Mouse (Mus musculus): ENCODE measurements around the gene Shoc2.

Gene Shoc2

GRCm38 (mm10) chr19:54035100-54035499 is 91.0 kb downstream of the Shoc2 start:
- peak; percentile 61 for DNase-seq (ENCODE audit: low read depth, low spot score)

- DNase-seq (ENCODE audit: low read depth, low spot score): no peak
Measured at GRCm38 (mm10) chr19:54039441-54039840, 95.3 kb downstream of the Shoc2 start.

- DNase-seq (ENCODE audit: low read depth, low spot score): no peak
Measured at GRCm38 (mm10) chr19:54040356-54041028, 96.4 kb downstream of the Shoc2 start.

- DNase-seq (ENCODE audit: low read depth, low spot score): no peak
Measured at GRCm38 (mm10) chr19:54041029-54041367, 96.9 kb downstream of the Shoc2 start.

- no peak for DNase-seq (ENCODE audit: low read depth, low spot score)
Measured at GRCm38 (mm10) chr19:54043851-54044250, 99.7 kb downstream of the Shoc2 start, which contains the start of gene Adra2a. TSS of gene Adra2a (plus strand) at chr19:54044151.

- peak; percentile 63 for DNase-seq (ENCODE audit: low read depth, low spot score)
Measured at GRCm38 (mm10) chr19:54044507-54045371, 100.6 kb downstream of the Shoc2 start.

DNA sequence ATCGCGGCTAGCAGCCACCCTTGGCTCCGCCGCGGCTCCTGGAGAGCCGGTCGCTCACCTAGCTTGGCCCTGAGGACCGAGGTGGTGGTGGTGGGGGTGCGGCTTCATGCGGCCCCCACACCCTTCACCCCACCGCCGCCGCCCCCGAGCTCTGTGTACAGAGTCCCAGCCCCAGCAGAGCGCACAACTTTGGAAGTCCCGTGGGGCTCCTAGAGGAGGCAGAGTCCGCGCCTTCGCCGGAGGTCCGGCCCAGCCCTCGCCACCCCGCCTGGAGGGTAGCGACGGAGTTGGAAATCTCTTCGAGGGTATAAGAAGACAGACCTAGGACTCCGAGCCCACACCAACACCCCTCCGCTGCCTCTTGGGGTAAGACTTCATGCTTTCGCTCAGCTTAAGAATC is 101.3 kb downstream of the Shoc2 start:
- no peak for DNase-seq (ENCODE audit: low read depth, low spot score)

DNA sequence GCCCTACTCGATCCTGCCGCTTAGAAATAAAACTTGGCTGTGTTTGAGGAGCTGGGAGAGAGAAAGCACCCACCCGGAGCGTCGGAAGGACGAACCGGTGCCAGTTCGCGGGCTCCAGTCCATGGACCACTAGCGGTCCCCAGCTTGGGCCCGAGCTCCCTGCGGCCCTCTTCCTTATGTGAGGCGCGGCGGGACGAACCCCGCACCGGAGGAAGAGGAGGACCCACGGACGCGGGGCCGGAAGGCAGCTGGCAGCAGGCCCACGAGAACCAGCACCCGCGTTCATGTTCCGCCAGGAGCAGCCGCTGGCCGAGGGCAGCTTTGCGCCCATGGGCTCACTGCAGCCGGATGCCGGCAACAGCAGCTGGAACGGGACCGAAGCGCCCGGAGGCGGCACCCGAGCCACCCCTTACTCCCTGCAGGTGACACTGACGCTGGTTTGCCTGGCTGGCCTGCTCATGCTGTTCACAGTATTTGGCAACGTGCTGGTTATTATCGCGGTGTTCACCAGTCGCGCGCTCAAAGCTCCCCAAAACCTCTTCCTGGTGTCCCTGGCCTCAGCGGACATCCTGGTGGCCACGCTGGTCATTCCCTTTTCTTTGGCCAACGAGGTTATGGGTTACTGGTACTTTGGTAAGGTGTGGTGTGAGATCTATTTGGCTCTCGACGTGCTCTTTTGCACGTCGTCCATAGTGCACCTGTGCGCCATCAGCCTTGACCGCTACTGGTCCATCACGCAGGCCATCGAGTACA is 102.0 kb downstream of the Shoc2 start:
- DNase-seq (ENCODE audit: low read depth, low spot score): no peak

- no peak for DNase-seq (ENCODE audit: low read depth, low spot score)
Measured at GRCm38 (mm10) chr19:54046684-54047070, 102.6 kb downstream of the Shoc2 start.

GRCm38 (mm10) chr19:54047386-54048050 is 103.4 kb downstream of the Shoc2 start:
- DNase-seq (ENCODE audit: low read depth, low spot score): no peak

- no peak for DNase-seq (ENCODE audit: low read depth, low spot score)
Measured at GRCm38 (mm10) chr19:54048161-54048885, 104.2 kb downstream of the Shoc2 start.

- DNase-seq (ENCODE audit: low read depth, low spot score): no peak
Measured at GRCm38 (mm10) chr19:54051651-54052050, 107.5 kb downstream of the Shoc2 start.

DNA sequence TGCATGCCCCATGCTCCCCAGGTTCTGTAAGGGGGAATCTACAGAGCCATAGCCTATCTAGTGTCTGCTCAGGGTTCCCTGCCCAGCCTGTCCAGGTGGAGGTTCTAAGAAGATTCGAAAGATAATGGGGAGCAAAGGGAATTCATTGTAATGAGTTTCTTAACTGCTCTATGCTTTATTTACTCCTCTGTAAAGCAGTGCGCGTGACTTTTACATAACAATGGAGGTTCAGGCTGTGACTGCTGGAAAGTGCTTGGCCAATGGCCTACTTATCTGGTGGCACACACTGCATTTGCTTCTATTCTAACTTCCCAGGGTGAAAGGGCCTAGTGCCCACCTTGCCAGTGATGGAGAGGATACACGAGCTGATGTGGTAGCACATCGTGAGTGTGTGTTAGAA is 111.7 kb downstream of the Shoc2 start:
- no peak for DNase-seq (ENCODE audit: low read depth, low spot score)

DNA sequence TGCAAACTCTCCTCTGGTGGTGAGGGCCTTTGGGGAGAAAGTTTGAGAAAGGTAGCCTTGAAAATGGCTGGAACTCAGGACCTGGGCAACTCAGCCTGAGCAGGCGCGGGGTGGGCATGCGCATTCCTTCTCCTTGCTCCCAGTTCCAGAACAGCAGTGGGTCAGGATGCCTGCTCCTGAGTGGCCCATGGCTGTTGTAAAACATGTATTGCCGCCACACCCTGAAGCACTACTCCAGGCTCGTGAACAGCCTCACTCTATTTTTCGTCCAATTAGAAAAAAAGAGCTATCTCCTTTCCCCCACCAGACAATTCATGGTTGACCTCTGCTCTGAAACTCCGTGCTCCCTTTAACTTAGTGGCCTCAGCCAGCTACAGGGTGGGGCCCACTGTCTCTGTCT is 124.3 kb downstream of the Shoc2 start:
- DNase-seq (ENCODE audit: low read depth, low spot score): no peak

DNA sequence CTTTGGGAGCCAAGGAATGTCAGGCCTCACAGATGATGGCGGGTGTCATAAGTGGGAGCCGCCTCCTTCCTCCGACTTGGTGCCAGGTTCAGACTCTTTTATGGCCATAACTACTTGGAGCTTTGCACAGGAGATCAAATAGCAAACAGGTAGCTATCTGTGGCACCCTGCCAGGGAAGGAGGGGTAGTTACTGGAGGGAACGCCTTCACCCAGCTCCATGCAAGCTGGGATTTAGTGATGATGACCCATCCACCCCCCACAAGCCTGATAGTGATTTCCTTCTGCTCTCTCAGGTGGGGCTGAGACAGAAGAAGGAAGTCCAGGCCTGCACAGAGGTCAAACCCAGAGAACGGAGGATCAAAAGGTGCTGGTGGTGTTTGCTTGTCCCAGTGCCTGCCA is 126.4 kb downstream of the Shoc2 start:
- DNase-seq (ENCODE audit: low read depth, low spot score): no peak

- no peak for DNase-seq (ENCODE audit: low read depth, low spot score)
Measured at GRCm38 (mm10) chr19:54072233-54072800, 128.2 kb downstream of the Shoc2 start.

GRCm38 (mm10) chr19:54076362-54077349 is 132.6 kb downstream of the Shoc2 start:
- DNase-seq (ENCODE audit: low read depth, low spot score): no peak

DNA sequence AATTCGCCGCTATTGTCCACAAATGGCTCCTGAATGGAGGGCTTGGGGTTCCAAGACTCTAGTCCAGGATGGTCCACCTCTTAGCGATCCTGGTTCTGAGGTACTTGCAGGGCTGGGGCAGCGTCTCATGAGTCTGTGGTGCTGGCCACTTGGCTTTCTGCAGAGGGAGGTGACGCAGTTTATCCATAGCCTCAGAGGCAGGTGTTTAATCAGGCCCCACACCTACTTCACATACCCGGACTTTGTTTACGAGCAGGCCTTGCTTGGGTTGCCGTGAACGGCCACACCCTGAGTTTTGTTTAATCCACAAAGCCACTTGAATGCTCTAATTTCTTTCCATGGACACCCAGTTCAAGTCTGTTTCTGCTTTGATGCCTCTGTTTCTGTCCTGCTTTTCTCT is 137.2 kb downstream of the Shoc2 start:
- DNase-seq (ENCODE audit: low read depth, low spot score): no peak

DNA sequence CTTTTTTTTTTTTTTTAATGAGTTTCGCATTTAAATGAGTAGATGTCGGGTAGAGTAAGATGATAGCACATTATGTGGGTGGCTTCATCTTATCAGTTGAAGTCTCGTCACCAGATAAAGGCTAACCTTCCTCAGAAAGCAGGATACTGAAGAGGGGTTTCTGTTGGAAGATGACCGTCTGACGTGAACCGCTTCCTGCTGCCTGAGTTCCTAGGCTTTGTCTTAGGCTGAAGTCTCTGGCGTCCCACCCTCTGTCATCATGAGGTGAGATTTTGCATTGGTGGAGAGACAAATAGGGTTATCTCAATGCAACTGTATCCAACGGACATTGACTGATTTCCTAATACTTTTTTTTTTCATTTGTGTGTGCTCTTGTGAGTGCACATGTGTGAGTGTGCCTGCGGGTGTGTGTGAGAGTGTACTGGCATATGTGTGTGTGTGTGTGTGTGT is 137.6 kb downstream of the Shoc2 start:
- DNase-seq (ENCODE audit: low read depth, low spot score): no peak

All from retina, postnatal 7 days (tissue).